Comparison of ENCODE assay signal across 9 mouse cellular contexts in the genomic region with DNA sequence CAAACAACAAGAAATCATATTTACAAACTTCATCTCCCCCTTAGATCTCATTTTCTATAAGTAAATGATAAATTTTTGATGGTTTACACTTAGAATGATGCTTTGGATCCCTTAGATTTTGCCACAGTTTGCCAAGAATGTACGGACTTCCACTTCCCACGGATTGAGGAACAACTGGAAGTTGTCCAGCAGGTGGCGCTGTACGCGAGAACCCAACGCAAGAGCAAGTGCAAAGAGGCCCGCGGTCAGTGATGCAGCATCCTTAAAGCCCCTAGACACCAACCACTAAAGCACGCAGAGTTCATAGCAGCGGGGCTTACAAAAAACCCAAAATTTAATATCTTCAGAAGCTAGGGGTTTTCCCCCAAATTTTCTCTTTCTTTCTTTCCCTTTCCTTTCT. TPM values are rescaled to one million over a fixed set of nuclear protein-coding genes. Genes with fewer than 3 reads are reported as not detected.
DNase-seq lines count a peak whose midpoint lies in the region; ATAC-seq and TF ChIP-seq lines count a peak whose summit lies in the region.
"Had no signal": no experiment of that assay in that cellular context is flagged by ENCODE, and none has a peak within 500 bp of the region (broad histone marks: within the 10 kb centered on the region; RNA-seq: fewer than 3 reads in every experiment).

No protein-coding gene starts in this region.

- peaks cover 57% of the 10 kb centered on the region for H3K36me3 ChIP-seq in liver, embryonic 12.5 days
- H3K36me3 ChIP-seq in forebrain, postnatal 0 days (ENCODE audit: insufficient read depth) = peaks cover 45% of the 10 kb centered on the region
- peaks cover 50% of the 10 kb centered on the region for H3K36me3 ChIP-seq in liver, embryonic 13.5 days

- H3K4me3 ChIP-seq in liver, embryonic 12.5 days = no peak overlapping the region
- no peak overlapping the region for H3K4me3 ChIP-seq in forebrain, postnatal 0 days (ENCODE audit: low read depth, low read length)
- H3K4me3 ChIP-seq in liver, embryonic 13.5 days (replicated peaks) = no peak overlapping the region

- H3K9me3 ChIP-seq in liver, embryonic 12.5 days (replicated peaks) = no peaks in the 10 kb centered on the region
- no peaks in the 10 kb centered on the region for H3K9me3 ChIP-seq in forebrain, postnatal 0 days (ENCODE audit: low read length)
- no peaks in the 10 kb centered on the region for H3K9me3 ChIP-seq in liver, embryonic 13.5 days (replicated peaks)

- ATAC-seq in liver, embryonic 12.5 days = no peak
- peak; percentile 61; the same call in 1 of the 2 replicates for ATAC-seq in forebrain, postnatal 0 days
- ATAC-seq in liver, embryonic 13.5 days (ENCODE audit: low read depth) = no peak

- no peak overlapping the region for H3K27ac ChIP-seq in liver, embryonic 12.5 days
- no peak overlapping the region for H3K27ac ChIP-seq in forebrain, postnatal 0 days (ENCODE audit: low read depth, low read length)
- no peak overlapping the region for H3K27ac ChIP-seq in liver, embryonic 13.5 days

- no peak overlapping the region for H3K4me2 ChIP-seq in liver, embryonic 12.5 days
- no peak overlapping the region for H3K4me2 ChIP-seq in forebrain, postnatal 0 days (ENCODE audit: low read depth)
- no peak overlapping the region for H3K4me2 ChIP-seq in liver, embryonic 13.5 days

- 8% methylated on average over 10 of the region's 10 CpGs for WGBS in liver, embryonic 12.5 days (ENCODE audit: insufficient replicate concordance)
- 8% methylated on average over 10 of the region's 10 CpGs for whole genome bisulfite sequencing in forebrain, postnatal 0 days
- 8% methylated on average over 10 of the region's 10 CpGs for WGBS in liver, embryonic 13.5 days (ENCODE audit: insufficient replicate concordance)

- no peaks in the 10 kb centered on the region for H3K27me3 ChIP-seq in liver, embryonic 12.5 days (replicated peaks)
- no peaks in the 10 kb centered on the region for H3K27me3 ChIP-seq in forebrain, postnatal 0 days (ENCODE audit: insufficient read depth, low read length)
- no peaks in the 10 kb centered on the region for H3K27me3 ChIP-seq in liver, embryonic 13.5 days

- peak; percentile 90 for TF ChIP-seq CTCF in forebrain, postnatal 0 days (IDR thresholded peaks at IDR 0.05; ENCODE audit: low read depth)

- H3K9ac ChIP-seq in liver, embryonic 12.5 days = no peak overlapping the region
- no peak overlapping the region for H3K9ac ChIP-seq in forebrain, postnatal 0 days
- H3K9ac ChIP-seq in liver, embryonic 13.5 days = no peak overlapping the region

- peak; percentile 79 for DNase-seq in liver
- DNase-seq in c-Kit-negative CD71-positive TER-119-positive erythroid progenitor cells, embryonic 14.5 days (ENCODE audit: low read depth, low spot score) = peak; percentile 49
- peak; percentile 86 for DNase-seq in forebrain, postnatal 0 days
- DNase-seq in kidney, adult 9 months = peak; percentile 60
- peak; percentile 42 for DNase-seq in liver, embryonic 13.5 days
- peak; percentile 89 for DNase-seq in retina, embryonic 14.5 days (ENCODE audit: low spot score)
- peak; percentile 56 to 63 for DNase-seq in thymus, postnatal 36 days

- H3K4me1 ChIP-seq in liver, embryonic 12.5 days = no peaks in the 10 kb centered on the region
- H3K4me1 ChIP-seq in forebrain, postnatal 0 days (ENCODE audit: insufficient read depth) = no peaks in the 10 kb centered on the region
- H3K4me1 ChIP-seq in liver, embryonic 13.5 days (replicated peaks) = no peaks in the 10 kb centered on the region

RNA-seq across cellular contexts. Expression of gene D6Wsu163e, which starts 16.0 kb away (rescaled TPM):
- 19.9 and 21.1 TPM in 2 replicates for polyA plus RNA-seq in liver, embryonic 12.5 days (2016; fragmentation: Nextera tagmentation; extraction: Ambion mirVana)
- total RNA-seq in forebrain, postnatal 0 days (2014; rRNA removed) = 33.6 and 46.8 TPM in 2 replicates
- 34.5 and 35.0 TPM in 2 replicates for polyA plus RNA-seq in forebrain, postnatal 0 days (2015; fragmentation: Nextera tagmentation; extraction: Ambion mirVana)
- 19.6 and 22.5 TPM in 2 replicates for polyA plus RNA-seq in liver, embryonic 13.5 days (2015; fragmentation: Nextera tagmentation; extraction: Ambion mirVana)

RNA-seq across cellular contexts. Expression of gene Rad51ap1, which starts 16.3 kb away (rescaled TPM):
- 63.3 and 67.5 TPM in 2 replicates for polyA plus RNA-seq in liver, embryonic 12.5 days (2016; fragmentation: Nextera tagmentation; extraction: Ambion mirVana)
- 6.2 and 7.0 TPM in 2 replicates for total RNA-seq in forebrain, postnatal 0 days (2014; rRNA removed)
- polyA plus RNA-seq in forebrain, postnatal 0 days (2015; fragmentation: Nextera tagmentation; extraction: Ambion mirVana) = 9.3 and 11.0 TPM in 2 replicates
- 59.0 and 67.3 TPM in 2 replicates for polyA plus RNA-seq in liver, embryonic 13.5 days (2015; fragmentation: Nextera tagmentation; extraction: Ambion mirVana)

RNA-seq across cellular contexts. Expression of gene Dyrk4, which starts 34.1 kb away (rescaled TPM):
- polyA plus RNA-seq in liver, embryonic 12.5 days (2016; fragmentation: Nextera tagmentation; extraction: Ambion mirVana) = not detected in 2 replicates
- not detected in 2 replicates for total RNA-seq in forebrain, postnatal 0 days (2014; rRNA removed)
- not detected in 2 replicates for polyA plus RNA-seq in forebrain, postnatal 0 days (2015; fragmentation: Nextera tagmentation; extraction: Ambion mirVana)
- polyA plus RNA-seq in liver, embryonic 13.5 days (2015; fragmentation: Nextera tagmentation; extraction: Ambion mirVana) = not detected in 2 replicates
- polyA plus RNA-seq: stomach, embryonic 16.5 days had no signal

RNA-seq across cellular contexts. Expression of gene Fgf6, which starts 59.7 kb away (rescaled TPM):
- polyA plus RNA-seq in liver, embryonic 12.5 days (2016; fragmentation: Nextera tagmentation; extraction: Ambion mirVana) = not detected in 2 replicates
- total RNA-seq in forebrain, postnatal 0 days (2014; rRNA removed) = not detected in 2 replicates
- not detected in 2 replicates for polyA plus RNA-seq in forebrain, postnatal 0 days (2015; fragmentation: Nextera tagmentation; extraction: Ambion mirVana)
- polyA plus RNA-seq in liver, embryonic 13.5 days (2015; fragmentation: Nextera tagmentation; extraction: Ambion mirVana) = 0.02 TPM in 1 of 2 replicates, not detected in the other
